Mouse (Mus musculus) MEL (cell line): ENCODE data around the gene Ddx55. TPM values are rescaled to one million over a fixed set of nuclear protein-coding genes. Genes with fewer than 3 reads are reported as not detected.

ENCODE experiments used
- DNase-seq: peaks from one replicate; pipeline ENCODE4 v3.0.0; 2011; ENCODE audit warnings: low read depth, low spot score
- H3K27ac ChIP-seq: 2 replicates; pipeline ENCODE4 v1.5.1; 2012; ENCODE audit warnings: low read depth, mild to moderate bottlenecking, control low read depth, low read length, moderate library complexity; ENCODE audit not compliant: control insufficient read depth
- H3K27me3 ChIP-seq, 2 experiments: fragments of 150-350 bp in 1 of 2; sonication (generic) in 1 of 2; 2 replicates each; pipeline ENCODE4 v1.6.1; 2012; ENCODE audit warnings: low read length in 2 of 2, mild to moderate bottlenecking in 2 of 2, improper control_type of control experiment in 1 of 2, moderate library complexity in 1 of 2; ENCODE audit not compliant: insufficient read depth in 2 of 2, control insufficient read depth in 1 of 2
- H3K36me3 ChIP-seq, 2 experiments: 2 replicates each; pipeline ENCODE4 v1.6.1; 2012 to 2014; ENCODE audit warnings: low read length in 2 of 2, improper control_type of control experiment in 1 of 2, inconsistent platforms in 1 of 2, mild to moderate bottlenecking in 1 of 2; ENCODE audit not compliant: insufficient read depth in 2 of 2, control insufficient read depth in 1 of 2
- H3K4me1 ChIP-seq, 2 experiments: fragments of 150-350 bp in 1 of 2; sonication (generic) in 1 of 2; 2 replicates each; pipeline ENCODE4 v1.6.1; 2012; ENCODE audit warnings: low read length in 2 of 2, improper control_type of control experiment in 1 of 2, mild to moderate bottlenecking in 1 of 2; ENCODE audit not compliant: insufficient read depth in 2 of 2, control insufficient read depth in 1 of 2
- H3K4me3 ChIP-seq, 2 experiments: fragments of 150-350 bp in 1 of 2; sonication (generic) in 1 of 2; 2 replicates each; pipeline ENCODE4 v1.5.1; 2012; ENCODE audit warnings: low read depth in 2 of 2, low read length in 2 of 2, mild to moderate bottlenecking in 2 of 2, moderate library complexity in 2 of 2, control low read depth in 1 of 2, improper control_type of control experiment in 1 of 2; ENCODE audit not compliant: control insufficient read depth in 1 of 2, insufficient read depth in 1 of 2
- H3K79me2 ChIP-seq: 2 replicates; pipeline ENCODE4 v1.6.1; 2012; ENCODE audit warnings: mild to moderate bottlenecking, low read length, moderate library complexity; ENCODE audit not compliant: control insufficient read depth, poor library complexity, insufficient read depth
- H3K9ac ChIP-seq: 2 replicates; pipeline ENCODE4 v1.6.1; 2012; ENCODE audit warnings: low read depth, mild to moderate bottlenecking, control low read depth, low read length, moderate library complexity; ENCODE audit not compliant: control insufficient read depth, poor library complexity, severe bottlenecking
- H3K9me3 ChIP-seq: fragments of 150-350 bp; sonication (generic); replicated peaks from 2 replicates; pipeline ENCODE4 v1.6.1; 2012; ENCODE audit warnings: mild to moderate bottlenecking, low read length, improper control_type of control experiment, moderate library complexity; ENCODE audit not compliant: insufficient read depth
- CHD1 ChIP-seq: IDR thresholded peaks from 2 replicates; pipeline ENCODE4 v1.6.1; 2012; ENCODE audit warnings: low read depth, mild to moderate bottlenecking, inconsistent platforms, low read length, improper control_type of control experiment
- CHD2 ChIP-seq: IDR thresholded peaks from 2 replicates; pipeline ENCODE4 v1.6.1; 2011; ENCODE audit warnings: low read length, improper control_type of control experiment
- ETS1 ChIP-seq: IDR thresholded peaks from 2 replicates; pipeline ENCODE4 v1.6.1; 2012; ENCODE audit warnings: low read depth, mild to moderate bottlenecking, inconsistent platforms, low read length, improper control_type of control experiment, moderate library complexity
- GATA1 ChIP-seq: IDR thresholded peaks from 2 replicates; pipeline ENCODE4 v1.6.1; 2011; ENCODE audit warnings: low read depth, low read length, improper control_type of control experiment
- HCFC1 ChIP-seq: IDR thresholded peaks from 2 replicates; pipeline ENCODE4 v1.6.1; 2012; ENCODE audit warnings: low read depth, mild to moderate bottlenecking, inconsistent platforms, low read length, improper control_type of control experiment, moderate library complexity
- KAT2A ChIP-seq: conservative IDR thresholded peaks from 2 replicates; pipeline ENCODE4 v1.6.1; 2012; ENCODE audit warnings: low read depth, low read length, improper control_type of control experiment, inconsistent platforms
- MAFK ChIP-seq: IDR thresholded peaks from 2 replicates; pipeline ENCODE4 v1.6.1; 2011; ENCODE audit warnings: low read depth, mild to moderate bottlenecking, low read length, improper control_type of control experiment, borderline replicate concordance
- MAZ ChIP-seq: IDR thresholded peaks from 2 replicates; pipeline ENCODE4 v1.6.1; 2012; ENCODE audit warnings: low read depth, mild to moderate bottlenecking, inconsistent platforms, low read length, improper control_type of control experiment
- MXI1 ChIP-seq: IDR thresholded peaks from 2 replicates; pipeline ENCODE4 v1.6.1; 2011; ENCODE audit warnings: mild to moderate bottlenecking, low read depth, low read length, improper control_type of control experiment
- MYC ChIP-seq: IDR thresholded peaks from 2 replicates; pipeline ENCODE4 v1.6.1; 2011; ENCODE audit warnings: low read depth, mild to moderate bottlenecking, low read length, improper control_type of control experiment, moderate library complexity
- POLR2AphosphoS2 ChIP-seq: IDR thresholded peaks from 2 replicates; pipeline ENCODE4 v1.6.1; 2011; ENCODE audit warnings: low read length, improper control_type of control experiment
- POLR2AphosphoS5 ChIP-seq: IDR thresholded peaks from 2 replicates; pipeline ENCODE4 v1.6.1; 2012; ENCODE audit warnings: low read depth, borderline replicate concordance, mild to moderate bottlenecking, inconsistent platforms, low read length, moderate library complexity, mixed read lengths
- RAD21 ChIP-seq: IDR thresholded peaks from 2 replicates; pipeline ENCODE4 v1.6.1; 2011; ENCODE audit warnings: mild to moderate bottlenecking, low read depth, low read length, improper control_type of control experiment
- SIN3A ChIP-seq: IDR thresholded peaks from 2 replicates; pipeline ENCODE4 v1.6.1; 2012; ENCODE audit warnings: low read length, improper control_type of control experiment, inconsistent platforms
- TAL1 ChIP-seq: IDR thresholded peaks from 2 replicates; pipeline ENCODE4 v1.6.1; 2012; ENCODE audit warnings: mild to moderate bottlenecking, inconsistent platforms, low read length, moderate library complexity, mixed read lengths
- TBP ChIP-seq: IDR thresholded peaks from 2 replicates; pipeline ENCODE4 v1.8.0; 2011; ENCODE audit warnings: low read depth, low read length, improper control_type of control experiment
- USF1 ChIP-seq: IDR thresholded peaks from 2 replicates; pipeline ENCODE4 v1.6.1; 2014; ENCODE audit warnings: low read depth, mild to moderate bottlenecking, inconsistent platforms, low read length, improper control_type of control experiment, moderate library complexity
- ZKSCAN1 ChIP-seq: IDR thresholded peaks from 2 replicates; pipeline ENCODE4 v1.6.1; 2012; ENCODE audit warnings: low read depth, mild to moderate bottlenecking, inconsistent platforms, low read length, improper control_type of control experiment, moderate library complexity
- ZNF384 ChIP-seq: IDR thresholded peaks from 2 replicates; pipeline ENCODE4 v1.6.1; 2012; ENCODE audit warnings: low read depth, mild to moderate bottlenecking, inconsistent platforms, low read length, improper control_type of control experiment
- polyA plus RNA-seq, 2 experiments: library from polyadenylated mRNA; stranded (reverse) in 1 of 2; unstranded in 1 of 2; fragments of >175 nt in 1 of 2; fragments of >200 nt in 1 of 2; gene quantifications; 2 replicates each; pipeline versions ENCODE4 v1.2.1 to v1.2.4; 2012; ENCODE audit warnings: low replicate concordance in 2 of 2, low read depth in 1 of 2; ENCODE audit not compliant: insufficient read length in 2 of 2, insufficient read depth in 1 of 2, missing spikeins in 1 of 2
- total RNA-seq: library from RNA; depleted of rRNA; stranded (reverse); fragments of 300-350 nt; gene quantifications from 2 replicates; pipeline ENCODE4 v1.2.3, GENCODE M21; 2012

The Ddx55 gene
- total and polyA plus RNA-seq, 3 experiments, result 33.8 to 43.2 TPM; not detected in 1

DNA sequence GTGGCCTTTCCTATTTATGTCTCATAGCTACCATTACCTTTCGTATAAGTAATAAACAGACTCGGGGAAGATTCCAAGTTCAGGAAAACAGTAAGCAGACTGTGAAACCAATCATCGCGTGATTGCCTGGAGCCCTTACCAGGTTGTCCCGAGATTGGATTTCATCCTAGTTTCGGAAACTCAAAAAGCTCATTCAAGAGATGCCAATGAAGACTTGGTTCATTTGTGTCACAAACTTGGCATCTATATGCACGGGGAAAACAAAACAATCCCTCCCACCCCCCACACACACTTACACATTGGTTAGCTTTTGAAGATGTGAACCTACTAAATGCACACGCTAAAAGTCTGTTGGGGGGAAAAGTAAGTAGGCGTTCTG lies 581 bp upstream of the Ddx55 start:
- H3K36me3 ChIP-seq, result peaks cover 0 to 21% of the 10 kb centered on the region in 2 experiments; a peak in 3 of 4 replicates
- H3K27me3 ChIP-seq, result no peaks in the 10 kb centered on the region
- TF ChIP-seq SIN3A (no peak), POLR2AphosphoS2 (0 out of 2 replicates have a peak, but pooled peaks have one; percentile 10), ZKSCAN1 (0 out of 2 replicates have a peak, but pooled peaks have one; percentile 11)
- peaks cover 22% of the 10 kb centered on the region for H3K79me2 ChIP-seq
- peak overlapping the region; percentile 78 for H3K9ac ChIP-seq
- H3K4me1 ChIP-seq, result peaks cover 0 to 10% of the 10 kb centered on the region in 2 experiments; a peak in 1 of 4 replicates
- peak overlapping the region; percentile 63 for H3K27ac ChIP-seq
- H3K9me3 ChIP-seq, result no peaks in the 10 kb centered on the region
- DNase-seq, result peak; percentile 50
- H3K4me3 ChIP-seq, result peak overlapping the region; percentile 63 to 97

DNA sequence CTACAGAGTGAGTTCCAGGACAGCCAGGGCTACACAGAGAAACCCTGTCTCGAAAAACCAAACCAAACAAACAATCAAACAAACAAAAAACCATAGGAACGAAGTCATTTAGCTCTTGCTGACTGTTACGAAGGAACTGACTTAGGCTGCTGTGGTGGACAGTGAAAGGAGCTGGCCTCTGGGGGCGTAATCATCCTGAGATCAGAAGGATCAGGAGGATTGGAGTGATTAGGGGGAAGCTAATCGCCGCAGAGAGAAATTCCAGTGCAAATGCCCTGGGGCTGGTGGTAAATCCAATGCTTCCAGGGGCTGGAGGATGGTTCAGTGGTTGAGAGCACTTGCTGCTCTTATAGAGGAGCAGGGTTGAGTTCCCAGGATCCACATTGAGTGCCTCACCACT lies 943 bp downstream of the Ddx55 start:
- peak overlapping the region; percentile 63 to 97 for H3K4me3 ChIP-seq
- peak overlapping the region; percentile 95 for H3K9ac ChIP-seq
- H3K4me1 ChIP-seq, result peaks cover 0 to 10% of the 10 kb centered on the region in 2 experiments; a peak in 1 of 4 replicates
- H3K36me3 ChIP-seq, result peaks cover 0 to 10% of the 10 kb centered on the region in 2 experiments; a peak in 3 of 4 replicates
- no peak for TF ChIP-seq MYC
- no peak for TF ChIP-seq GATA1
- no peak for TF ChIP-seq CHD1
- no peak for TF ChIP-seq ETS1
- no peak for TF ChIP-seq TBP
- no peak for TF ChIP-seq POLR2AphosphoS5
- no peak for TF ChIP-seq HCFC1
- no peak for TF ChIP-seq USF1
- TF ChIP-seq MAZ, result no peak
- no peak for TF ChIP-seq RAD21
- TF ChIP-seq MXI1, result no peak
- no peak for TF ChIP-seq TAL1
- TF ChIP-seq MAFK, result no peak
- TF ChIP-seq KAT2A, result no peak
- no peak for TF ChIP-seq CHD2
- no peak for TF ChIP-seq ZNF384
- H3K27me3 ChIP-seq, result no peaks in the 10 kb centered on the region
- no peak for DNase-seq
- H3K79me2 ChIP-seq, result peaks cover 20% of the 10 kb centered on the region
- H3K9me3 ChIP-seq, result no peaks in the 10 kb centered on the region
- H3K27ac ChIP-seq, result no peak overlapping the region
